Mouse (Mus musculus) midbrain, embryonic 12.5 days (tissue): Measurements from ENCODE around the gene Arhgef11. TPM values are rescaled to one million over a fixed set of nuclear protein-coding genes. Genes with fewer than 3 reads are reported as not detected.
"Not testable (repeated sequence)": the region's sequence is repeated elsewhere in the genome, so short reads cannot be mapped to it uniquely, and the experiment has no call there.

Source experiments
- ATAC-seq: fragments of 200-750 bp; cut with Nextera tagmentation; 2 replicates; pipeline ENCODE4 v1.8.0; 2017; ENCODE audit warnings: low read depth, moderate TSS enrichment, moderate library complexity; ENCODE audit not compliant: low FRiP score
- H3K27ac ChIP-seq: fragments of 300-500 bp; sonication (generic); replicated peaks from 2 replicates; pipeline ENCODE4 v1.5.1; 2016; ENCODE audit warnings: mild to moderate bottlenecking
- H3K27me3 ChIP-seq: fragments of 300-500 bp; sonication (generic); 2 replicates; pipeline ENCODE4 v1.6.1; 2016; ENCODE audit warnings: mild to moderate bottlenecking
- H3K36me3 ChIP-seq: fragments of 300-500 bp; sonication (generic); 2 replicates; pipeline ENCODE4 v1.6.1; 2016
- H3K4me1 ChIP-seq: fragments of 300-500 bp; sonication (generic); 2 replicates; pipeline ENCODE4 v1.6.1; 2016
- H3K4me2 ChIP-seq: fragments of 300-500 bp; sonication (generic); replicated peaks from 2 replicates; pipeline ENCODE4 v1.6.1; 2016; ENCODE audit warnings: mild to moderate bottlenecking, moderate library complexity
- H3K4me3 ChIP-seq: fragments of 300-500 bp; sonication (generic); 2 replicates; pipeline ENCODE4 v1.5.1; 2016; ENCODE audit warnings: mild to moderate bottlenecking
- H3K9ac ChIP-seq: fragments of 300-500 bp; sonication (generic); replicated peaks from 2 replicates; pipeline ENCODE4 v1.6.1; 2016; ENCODE audit warnings: mild to moderate bottlenecking, moderate library complexity
- H3K9me3 ChIP-seq: fragments of 300-500 bp; sonication (generic); 2 replicates; pipeline ENCODE4 v1.6.1; 2016; ENCODE audit warnings: mild to moderate bottlenecking
- WGBS: fragments of 180-500 bp; shearing (Covaris S2); methylation state at CpG from one replicate; pipeline ENCODE4 v1.1.7; 2016; 5-methylcytosine and 5-hydroxymethylcytosine counted together
- polyA plus RNA-seq: library from polyadenylated mRNA; unstranded; fragments of >200 nt; fragmentation: Nextera tagmentation; extraction: Ambion mirVana; gene quantifications from 2 replicates; pipeline ENCODE4 v1.2.1, GENCODE M21; 2016

The Arhgef11 gene
- 28.7 and 29.1 TPM in 2 replicates for polyA plus RNA-seq

DNA sequence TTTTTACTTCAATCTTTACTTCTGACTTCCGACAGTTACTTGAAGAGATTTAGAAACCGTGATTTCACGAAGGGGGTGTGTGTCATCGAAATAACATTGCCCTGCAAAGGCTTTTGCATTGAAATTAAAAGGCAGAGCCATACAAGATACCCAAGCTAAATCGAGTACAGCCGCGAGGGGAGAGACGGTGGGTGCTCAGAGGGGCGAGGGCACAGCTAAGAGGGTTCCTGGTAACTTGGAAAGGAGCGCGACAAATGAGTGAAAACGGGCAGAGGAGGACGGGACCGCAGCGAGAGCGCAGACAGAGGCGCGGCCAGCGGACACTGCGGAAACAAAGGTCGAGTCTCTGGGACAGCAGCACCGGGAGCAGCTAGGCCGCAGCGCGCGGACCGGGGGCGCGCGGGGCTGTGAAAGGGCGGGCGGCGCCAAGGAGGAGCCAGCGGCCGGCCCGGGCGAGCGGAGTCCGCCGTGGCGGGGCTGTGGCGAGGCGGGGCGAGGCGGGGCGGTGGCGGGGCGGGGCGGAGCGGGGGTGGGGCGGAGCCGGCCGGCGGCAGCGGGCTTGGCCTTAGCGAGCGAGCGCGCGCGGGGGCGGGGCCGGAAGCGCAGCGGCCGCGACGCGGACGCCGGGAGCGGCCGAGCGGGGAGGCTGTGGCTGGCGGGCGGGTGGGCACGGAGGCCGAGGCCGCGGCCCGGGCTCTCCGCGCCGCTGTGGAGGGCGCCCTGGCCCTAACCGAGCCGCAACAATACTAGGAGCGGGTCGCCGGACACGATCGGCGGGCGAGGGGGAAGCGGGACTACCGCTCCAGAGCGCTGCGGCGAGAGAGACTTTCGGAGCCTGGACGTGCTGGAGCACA lies at the start of gene Arhgef11:
Gene Arhgef11, plus strand, starts transcription at position 603 of the 854 bp plus-strand sequence.
- H3K9ac ChIP-seq = peak within 1 kb of the TSS; percentile 88
- peaks cover 35% of the 10 kb centered on the region for H3K4me1 ChIP-seq
- no peaks in the 10 kb centered on the region for H3K9me3 ChIP-seq
- peak; percentile 95 for ATAC-seq
- no peaks in the 10 kb centered on the region for H3K36me3 ChIP-seq
- peak within 1 kb of the TSS; percentile 78 for H3K4me3 ChIP-seq
- no peaks in the 10 kb centered on the region for H3K27me3 ChIP-seq
- WGBS = 1% methylated on average over 74 of the region's 101 CpGs
- H3K27ac ChIP-seq = peak within 1 kb of the TSS; percentile 93
- peak within 1 kb of the TSS; percentile 97 for H3K4me2 ChIP-seq

DNA sequence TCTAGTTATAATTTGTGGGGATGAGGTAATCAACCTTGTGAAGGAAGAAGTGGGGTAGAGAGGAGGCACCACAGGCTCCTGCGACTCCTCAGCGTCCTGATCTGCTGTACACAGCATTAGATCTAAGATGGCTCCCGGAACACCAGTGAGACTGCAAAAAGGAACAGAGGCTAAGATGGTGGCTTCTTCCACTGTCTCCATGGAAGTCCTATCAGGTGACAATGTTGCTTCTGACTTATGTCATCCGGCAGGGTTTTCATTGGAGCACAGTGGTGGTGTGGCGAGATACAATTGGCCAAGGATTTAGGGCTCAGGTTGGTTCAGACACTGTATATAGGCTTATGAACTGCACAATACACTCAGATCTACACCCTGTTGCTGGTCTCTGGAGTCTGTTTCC lies 48.7 kb upstream of the Arhgef11 start:
- Histone ChIP-seq H3K27ac (no peak overlapping the region), H3K4me1 (peaks cover 5% of the 10 kb centered on the region), H3K9ac (no peak overlapping the region), H3K4me2 (no peak overlapping the region), H3K36me3 (no peaks in the 10 kb centered on the region), H3K9me3 (no peaks in the 10 kb centered on the region), H3K4me3 (no peak overlapping the region), H3K27me3 (no peaks in the 10 kb centered on the region; the same call in 1 of the 2 replicates)
- 95% methylated on average over 5 of the region's 5 CpGs for WGBS
- no peak for ATAC-seq

DNA sequence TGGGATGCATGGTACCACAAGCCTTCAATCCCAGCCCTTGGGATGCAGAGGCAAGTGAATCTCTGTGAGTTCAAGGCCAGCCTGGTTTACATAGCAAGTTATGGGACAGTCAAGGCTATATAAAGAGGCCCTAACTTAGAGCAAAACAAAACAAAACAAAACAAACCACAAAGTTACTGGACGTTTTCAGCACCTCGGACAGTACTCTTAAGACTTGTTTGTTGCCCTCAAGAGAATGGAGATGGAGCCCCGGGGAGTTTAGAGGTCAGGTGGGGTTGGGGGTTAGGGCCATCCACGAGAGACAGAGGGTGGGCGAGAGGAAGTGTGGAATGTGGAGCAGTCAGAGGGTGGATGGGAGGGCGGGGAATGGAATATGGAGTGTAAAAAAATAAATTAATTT lies 41.6 kb upstream of the Arhgef11 start:
- H3K4me1 ChIP-seq = no peaks in the 10 kb centered on the region
- 34% methylated on average over 6 of the region's 6 CpGs for WGBS
- no peaks in the 10 kb centered on the region for H3K27me3 ChIP-seq
- H3K9ac ChIP-seq = no peak overlapping the region
- H3K27ac ChIP-seq = no peak overlapping the region
- ATAC-seq = no peak
- H3K36me3 ChIP-seq = no peaks in the 10 kb centered on the region
- H3K4me3 ChIP-seq = no peak overlapping the region
- no peak overlapping the region for H3K4me2 ChIP-seq
- H3K9me3 ChIP-seq = peaks cover 3% of the 10 kb centered on the region

DNA sequence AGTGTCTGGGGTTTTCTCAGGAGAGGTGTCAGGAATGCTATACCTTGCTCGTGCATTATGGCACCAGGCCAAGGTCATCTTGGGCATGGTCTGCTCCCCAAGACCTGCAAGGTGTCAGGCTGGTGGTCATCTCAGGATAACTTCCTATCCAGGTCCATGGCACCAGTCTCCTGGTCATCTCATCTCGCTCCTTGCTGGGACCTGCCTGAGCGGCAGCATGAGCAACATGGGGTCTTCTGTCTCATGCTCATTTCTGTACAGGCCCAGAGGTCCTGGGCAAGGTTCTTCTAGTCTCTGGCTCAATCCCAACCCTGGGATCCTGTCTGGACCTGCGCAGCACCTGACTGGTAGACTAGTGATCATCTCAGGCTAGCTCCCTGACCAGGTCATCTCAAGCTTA lies 35.1 kb upstream of the Arhgef11 start:
- Histone ChIP-seq H3K36me3 (no peaks in the 10 kb centered on the region), H3K4me1 (no peaks in the 10 kb centered on the region)
- WGBS = 93% methylated on average over 4 of the region's 4 CpGs

DNA sequence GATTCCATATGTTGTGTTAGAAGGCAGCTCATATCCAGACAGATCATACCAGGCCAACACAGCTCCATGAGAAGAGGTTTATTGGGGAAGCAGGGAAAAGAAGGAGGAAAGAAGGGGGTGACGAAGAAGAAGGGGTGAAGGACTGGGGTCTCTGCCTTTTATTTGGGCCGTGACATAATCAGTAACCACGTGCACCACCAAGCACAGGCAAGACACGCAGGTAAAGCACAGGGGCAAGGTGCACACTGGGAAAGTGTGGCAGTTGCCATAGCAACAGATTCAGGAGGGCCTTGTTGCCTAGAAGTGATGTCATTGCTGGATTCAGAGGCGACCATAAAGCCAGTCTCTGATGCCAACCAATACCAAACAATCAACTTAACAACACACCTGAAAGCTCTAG lies 23.6 kb upstream of the Arhgef11 start:
- ATAC-seq = no peak
- H3K27ac ChIP-seq = no peak overlapping the region
- no peak overlapping the region for H3K9ac ChIP-seq
- H3K4me1 ChIP-seq = no peaks in the 10 kb centered on the region
- no peak overlapping the region for H3K4me2 ChIP-seq
- no peaks in the 10 kb centered on the region for H3K9me3 ChIP-seq
- no peaks in the 10 kb centered on the region for H3K36me3 ChIP-seq
- WGBS = 69% methylated on average over 5 of the region's 5 CpGs
- H3K4me3 ChIP-seq = no peak overlapping the region
- H3K27me3 ChIP-seq = no peaks in the 10 kb centered on the region

More for the DNA sequence above, 35.1 kb upstream of the Arhgef11 start:
- H3K27me3 ChIP-seq = no peaks in the 10 kb centered on the region
- H3K4me2 ChIP-seq = no peak overlapping the region
- peaks cover 8% of the 10 kb centered on the region for H3K9me3 ChIP-seq
- H3K27ac ChIP-seq = no peak overlapping the region
- ATAC-seq = no peak
- no peak overlapping the region for H3K4me3 ChIP-seq
- no peak overlapping the region for H3K9ac ChIP-seq

DNA sequence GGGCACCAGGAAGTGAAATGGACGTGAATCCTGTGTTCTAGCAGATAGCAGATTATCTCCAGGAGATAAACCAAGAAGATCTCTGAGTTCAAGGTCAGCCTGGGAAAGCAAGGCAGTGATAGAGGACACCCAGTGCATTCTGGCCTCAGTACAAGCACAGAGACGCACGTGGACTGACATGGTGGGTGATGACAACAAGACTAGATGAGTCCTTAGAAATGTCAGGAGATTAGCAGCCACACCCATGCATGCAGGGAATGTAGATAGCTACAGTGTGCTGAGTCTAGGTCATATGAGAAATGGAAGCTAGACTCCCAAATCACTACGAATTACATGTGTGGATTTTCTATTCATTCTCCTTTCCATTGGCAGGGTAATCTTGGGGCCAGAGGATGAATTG lies 22.0 kb upstream of the Arhgef11 start:
- WGBS = 81% methylated on average over 4 of the region's 4 CpGs
- not testable (repeated sequence) for H3K9ac ChIP-seq, ATAC-seq, H3K27me3 ChIP-seq, H3K4me2 ChIP-seq, H3K4me1 ChIP-seq, H3K27ac ChIP-seq, H3K4me3 ChIP-seq, H3K36me3 ChIP-seq, H3K9me3 ChIP-seq

DNA sequence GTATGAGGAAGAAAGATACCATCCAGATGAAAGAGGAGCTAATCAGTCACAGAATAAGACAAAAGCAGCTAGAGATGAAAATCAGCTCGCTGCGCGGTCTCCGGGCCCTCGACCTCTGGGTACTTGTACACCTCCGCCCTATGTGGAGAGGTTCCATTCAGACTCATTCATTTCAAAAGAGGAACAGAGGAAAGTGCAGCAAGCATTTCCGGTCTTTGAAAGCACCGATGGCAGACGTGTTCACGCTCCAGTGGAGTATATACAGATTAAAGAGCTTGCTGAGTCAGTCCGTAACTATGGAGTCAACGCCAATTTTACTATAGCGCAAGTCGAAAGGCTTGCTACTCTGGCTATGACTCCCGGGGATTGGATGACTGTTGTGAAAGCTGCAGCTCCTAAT lies 16.3 kb upstream of the Arhgef11 start:
- not testable (repeated sequence) for H3K9ac ChIP-seq, H3K27ac ChIP-seq, H3K27me3 ChIP-seq, H3K4me1 ChIP-seq, H3K4me2 ChIP-seq, H3K4me3 ChIP-seq, ATAC-seq, H3K36me3 ChIP-seq
- peaks cover 27% of the 10 kb centered on the region for H3K9me3 ChIP-seq
- WGBS = 95% methylated on average over 15 of the region's 15 CpGs

DNA sequence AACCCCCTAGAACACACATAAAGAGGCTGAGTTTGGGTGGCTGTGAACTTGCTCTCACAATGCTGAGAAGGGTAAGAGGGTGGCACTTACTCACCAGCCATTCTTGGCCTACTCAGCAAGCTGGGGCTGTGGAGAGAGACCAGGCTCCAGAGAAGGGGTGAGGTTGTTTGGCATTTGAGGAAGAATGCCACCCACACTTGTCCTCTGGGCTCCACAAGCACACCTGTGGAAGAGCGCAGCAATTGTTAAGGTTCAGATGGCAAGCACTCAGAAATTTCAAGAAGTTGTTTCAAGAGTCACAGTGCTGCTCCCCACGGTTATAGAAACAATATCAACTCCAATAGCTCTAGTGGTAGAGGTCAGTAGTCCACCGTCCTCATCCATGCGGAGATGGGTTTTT lies 1.0 kb upstream of the Arhgef11 start:
- Histone ChIP-seq H3K27ac (no peak overlapping the region), H3K4me1 (peaks cover 34% of the 10 kb centered on the region), H3K36me3 (no peaks in the 10 kb centered on the region), H3K4me2 (peak overlapping the region; percentile 97), H3K9ac (0 out of 2 replicates have a peak overlapping the region, but pooled peaks have one; percentile 88), H3K9me3 (no peaks in the 10 kb centered on the region), H3K27me3 (no peaks in the 10 kb centered on the region), H3K4me3 (peak overlapping the region; percentile 78; the same call in 1 of the 2 replicates)
- 59% methylated on average over 4 of the region's 4 CpGs for WGBS
- no peak for ATAC-seq

DNA sequence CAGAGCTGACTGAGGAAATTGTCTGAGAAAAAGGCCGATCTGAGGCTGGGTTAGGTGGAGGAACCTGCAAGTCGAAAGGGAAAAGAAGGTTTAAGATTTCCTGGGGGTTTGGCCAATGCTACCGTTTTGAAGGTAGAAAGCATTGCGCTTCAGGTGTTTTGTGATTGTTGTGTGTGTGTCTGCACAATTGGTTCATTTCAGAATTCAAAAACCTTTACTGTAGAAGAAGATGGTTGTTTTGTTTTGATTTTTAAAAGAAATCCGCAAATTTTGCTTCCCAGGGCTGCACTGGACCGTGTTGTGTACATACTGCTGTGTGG lies 412 bp downstream of the Arhgef11 start:
- Histone ChIP-seq H3K4me1 (peaks cover 38% of the 10 kb centered on the region), H3K9ac (peak overlapping the region; percentile 88), H3K27ac (peak overlapping the region; percentile 93), H3K4me3 (peak overlapping the region; percentile 78), H3K27me3 (no peaks in the 10 kb centered on the region), H3K4me2 (peak overlapping the region; percentile 97), H3K9me3 (no peaks in the 10 kb centered on the region), H3K36me3 (no peaks in the 10 kb centered on the region)
- 2% methylated on average over 6 of the region's 6 CpGs for WGBS
- no peak for ATAC-seq

DNA sequence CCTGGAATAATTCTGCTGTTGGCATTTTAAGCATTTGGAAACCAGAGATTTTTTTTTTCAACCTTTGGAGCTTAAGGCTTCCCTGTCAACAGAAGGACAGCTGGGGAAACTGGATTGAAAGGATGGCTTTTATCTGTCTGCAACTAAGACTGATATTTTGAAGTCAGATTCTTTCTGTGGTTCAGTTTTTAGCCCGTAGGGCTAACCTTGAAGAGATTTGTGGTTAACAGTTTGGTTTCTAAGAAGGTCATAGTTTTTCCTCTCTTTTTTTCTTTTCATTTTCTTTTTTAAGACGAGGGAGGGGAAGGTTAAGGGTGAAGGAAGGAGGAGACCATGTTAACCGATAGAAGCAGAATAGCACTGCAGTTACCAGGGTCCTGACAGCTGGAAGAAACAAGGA lies 881 bp downstream of the Arhgef11 start:
- Histone ChIP-seq H3K4me2 (peak overlapping the region; percentile 97), H3K4me3 (peak overlapping the region; percentile 78), H3K4me1 (peaks cover 40% of the 10 kb centered on the region), H3K9me3 (no peaks in the 10 kb centered on the region), H3K9ac (peak overlapping the region; percentile 88), H3K36me3 (no peaks in the 10 kb centered on the region), H3K27ac (peak overlapping the region; percentile 93), H3K27me3 (no peaks in the 10 kb centered on the region)
- ATAC-seq = no peak
- 5% methylated on average over 3 of the region's 3 CpGs for WGBS

DNA sequence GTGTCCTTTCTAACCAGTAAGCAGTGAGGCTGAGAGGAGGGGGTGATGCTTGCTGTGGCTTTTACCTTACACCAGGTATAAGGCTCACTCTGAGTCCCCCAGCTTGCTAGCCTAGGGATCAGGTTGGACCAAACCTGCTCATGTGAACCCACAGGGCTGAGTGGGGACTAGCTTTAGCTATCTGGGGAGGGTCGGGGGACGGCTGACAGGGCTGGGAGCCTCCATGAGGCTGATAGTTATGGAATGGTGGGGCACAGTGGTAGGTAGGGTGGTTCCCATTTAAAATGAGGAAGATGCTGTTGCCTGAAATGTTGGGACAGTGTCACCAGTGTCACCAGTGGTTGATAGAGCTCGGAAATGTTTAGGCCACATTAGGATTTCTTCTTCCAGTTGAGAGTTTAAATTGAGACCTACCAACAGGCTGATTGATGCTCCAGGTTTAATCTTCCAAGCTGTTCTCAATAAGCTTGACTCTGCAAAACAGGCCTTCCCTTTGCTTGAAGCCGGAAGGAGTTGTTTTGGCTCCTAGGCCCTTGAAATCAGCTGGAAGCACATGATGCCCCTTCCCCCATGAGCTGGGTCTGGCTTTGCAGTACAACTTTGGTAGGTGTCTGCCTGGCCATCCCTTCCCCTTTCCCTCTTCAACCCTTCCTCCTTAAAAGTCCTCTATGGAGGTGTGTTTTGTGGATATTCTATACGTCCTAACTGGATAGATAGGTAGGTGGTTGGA lies 1.8 kb downstream of the Arhgef11 start:
- peaks cover 40% of the 10 kb centered on the region for H3K4me1 ChIP-seq
- H3K27ac ChIP-seq = no peak overlapping the region
- H3K36me3 ChIP-seq = no peaks in the 10 kb centered on the region
- H3K4me2 ChIP-seq = peak overlapping the region; percentile 97
- H3K27me3 ChIP-seq = no peaks in the 10 kb centered on the region
- 63% methylated on average over 5 of the region's 5 CpGs for WGBS
- H3K9ac ChIP-seq = peak overlapping the region; percentile 88
- no peak for ATAC-seq
- no peaks in the 10 kb centered on the region for H3K9me3 ChIP-seq
- peak overlapping the region; percentile 78 for H3K4me3 ChIP-seq

DNA sequence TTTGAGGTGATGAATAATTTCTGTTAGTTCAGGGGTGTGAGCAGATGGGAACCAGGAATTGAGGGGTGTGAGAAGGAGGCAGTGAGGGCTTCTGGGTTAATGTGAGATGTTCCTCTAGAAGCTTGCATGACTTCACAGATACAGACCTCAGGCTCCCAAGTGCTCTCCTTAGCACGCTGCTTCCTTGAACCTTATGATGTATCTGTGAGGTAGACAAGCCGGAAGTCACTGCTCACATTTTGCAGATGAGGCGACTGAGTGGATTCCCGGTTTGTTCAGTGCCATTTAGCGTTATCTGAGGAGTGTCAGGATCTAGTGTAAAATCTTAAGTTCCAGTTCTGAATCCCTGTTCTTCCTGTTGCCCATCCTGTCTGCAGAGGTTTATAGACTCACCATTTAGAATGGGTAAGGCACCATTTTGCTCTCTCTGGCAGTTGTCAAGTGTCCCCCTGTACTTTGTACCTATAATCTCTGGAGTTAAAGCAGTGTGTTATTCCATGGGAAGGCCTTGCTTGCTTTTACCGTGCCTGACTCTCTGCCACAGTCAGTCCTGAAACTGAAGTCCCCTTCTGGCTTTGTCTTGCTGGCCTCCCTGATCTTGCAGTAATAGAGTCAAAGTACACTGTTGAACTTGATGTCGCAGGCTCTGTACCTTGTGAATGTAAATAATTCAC lies 3.0 kb downstream of the Arhgef11 start:
- peak overlapping the region; percentile 78 for H3K4me3 ChIP-seq
- no peaks in the 10 kb centered on the region for H3K27me3 ChIP-seq
- peak overlapping the region; percentile 57 for H3K9ac ChIP-seq
- ATAC-seq = no peak
- no peaks in the 10 kb centered on the region for H3K9me3 ChIP-seq
- no peak overlapping the region for H3K27ac ChIP-seq
- peaks cover 40% of the 10 kb centered on the region for H3K4me1 ChIP-seq
- 72% methylated on average over 7 of the region's 7 CpGs for WGBS
- H3K36me3 ChIP-seq = no peaks in the 10 kb centered on the region
- H3K4me2 ChIP-seq = peak overlapping the region; percentile 97
